Mouse (Mus musculus): ENCODE data around the gene Cacna1a. TPM values are rescaled to one million over a fixed set of nuclear protein-coding genes. Genes with fewer than 3 reads are reported as not detected.

Cacna1a gene
- polyA plus RNA-seq, 1 experiment from 2014 or later: 6.6 TPM

DNA sequence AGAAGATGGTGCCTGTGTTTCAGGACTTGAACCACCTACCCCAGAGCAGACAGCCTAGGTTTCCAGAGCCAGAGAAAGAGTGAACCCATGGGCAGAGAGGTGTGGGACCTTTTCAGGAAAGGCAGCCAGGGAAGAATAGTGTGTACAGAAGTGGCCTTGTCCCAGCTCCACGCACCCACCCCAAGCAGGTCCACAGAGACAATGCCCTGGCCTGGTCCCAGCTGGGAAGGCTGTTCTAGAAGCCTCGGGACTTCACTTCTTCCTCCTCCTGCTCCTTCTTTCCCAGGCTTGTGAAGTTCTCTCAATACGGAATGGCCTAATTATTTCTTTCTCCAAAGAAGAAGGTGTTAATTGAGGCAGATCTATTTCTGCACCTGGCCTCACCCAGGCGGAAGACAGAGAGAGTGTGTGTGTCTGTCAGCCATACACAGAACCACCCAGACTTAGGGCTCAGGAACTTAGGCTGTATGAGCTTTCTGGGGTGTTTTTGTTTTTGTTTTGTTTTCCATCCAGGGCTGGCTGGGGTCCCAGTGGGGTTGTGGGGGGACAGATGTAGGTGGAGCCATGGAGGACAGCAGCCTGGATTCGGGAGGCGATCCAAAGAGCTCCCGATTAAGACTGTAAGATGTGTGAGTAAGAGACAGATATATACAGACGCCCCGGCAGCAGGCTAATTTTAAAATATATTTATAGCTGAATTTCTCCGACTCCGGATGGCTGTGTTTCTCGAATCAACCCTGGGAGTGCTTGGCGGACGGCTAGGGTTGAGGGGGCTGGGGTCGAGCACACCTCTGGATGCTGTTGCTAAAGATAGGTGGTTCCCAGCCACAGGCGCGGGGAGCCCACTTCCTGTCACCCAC lies 131.8 kb downstream of the Cacna1a start:
- Histone ChIP-seq H3K4me1 (replicated peaks; ENCODE audit: insufficient read depth, low read length) (no peaks in the 10 kb centered on the region), H3K4me3 (replicated peaks; ENCODE audit: low read depth, low read length) (no peak overlapping the region), H3K36me3 (ENCODE audit: insufficient read depth, low read length) (no peaks in the 10 kb centered on the region), H3K9me3 (replicated peaks; ENCODE audit: low read length) (no peaks in the 10 kb centered on the region), H3K27me3 (ENCODE audit: insufficient read depth, low read length) (no peaks in the 10 kb centered on the region), H3K9ac (ENCODE audit: low read depth, low read length) (no peak overlapping the region), H3K4me2 (ENCODE audit: low read length) (no peak overlapping the region), H3K27ac (no peak overlapping the region)
- ATAC-seq (replicated peaks; ENCODE audit: low FRiP score, low read depth) (no peak), DNase-seq (ENCODE audit: low spot score) (peak; percentile 2)
- 52% methylated on average over 17 of the region's 17 CpGs for WGBS
- TF ChIP-seq CTCF (IDR thresholded peaks at IDR 0.05; ENCODE audit: low read depth): no peak

GRCm38 (mm10) chr8:84520999-84521398 lies 132.8 kb downstream of the Cacna1a start:
- no peak overlapping the region for H3K27ac ChIP-seq
- DNase-seq (ENCODE audit: low spot score) (no peak), ATAC-seq (replicated peaks; ENCODE audit: low FRiP score, low read depth) (no peak)
- WGBS: 61% methylated on average over 2 of the region's 2 CpGs
- no peaks in the 10 kb centered on the region for H3K9me3 ChIP-seq (replicated peaks; ENCODE audit: low read length)
- H3K4me3 ChIP-seq (replicated peaks; ENCODE audit: low read depth, low read length): no peak overlapping the region
- no peak overlapping the region for H3K4me2 ChIP-seq (ENCODE audit: low read length)
- H3K4me1 ChIP-seq (replicated peaks; ENCODE audit: insufficient read depth, low read length): no peaks in the 10 kb centered on the region
- no peak for TF ChIP-seq CTCF (IDR thresholded peaks at IDR 0.05; ENCODE audit: low read depth)
- no peak overlapping the region for H3K9ac ChIP-seq (ENCODE audit: low read depth, low read length)
- no peaks in the 10 kb centered on the region for H3K36me3 ChIP-seq (ENCODE audit: insufficient read depth, low read length)
- no peaks in the 10 kb centered on the region for H3K27me3 ChIP-seq (ENCODE audit: insufficient read depth, low read length)

DNA sequence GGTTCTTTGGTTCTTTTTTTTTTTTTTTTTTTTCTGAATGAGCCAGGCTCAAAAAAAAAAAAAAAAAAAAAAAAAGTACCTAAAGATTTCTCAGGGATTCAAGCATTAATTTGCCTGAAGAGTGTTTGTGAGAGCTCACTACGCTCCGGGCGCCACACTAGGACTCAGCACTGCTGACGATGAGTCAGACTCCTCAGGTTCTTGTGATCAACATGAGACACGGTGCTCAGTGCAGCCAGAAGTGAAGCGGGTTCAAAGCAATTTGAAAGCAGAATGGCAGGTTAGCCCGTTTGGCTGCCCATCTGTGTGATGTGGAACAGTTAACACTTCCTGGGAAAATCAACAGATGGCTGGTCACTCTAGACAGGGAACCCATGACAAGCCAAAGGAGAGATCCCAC lies 139.8 kb downstream of the Cacna1a start:
- H3K4me2 ChIP-seq (ENCODE audit: low read length): no peak overlapping the region
- no peak overlapping the region for H3K9ac ChIP-seq (ENCODE audit: low read depth, low read length)
- no peak for TF ChIP-seq CTCF (IDR thresholded peaks at IDR 0.05; ENCODE audit: low read depth)
- no peak overlapping the region for H3K4me3 ChIP-seq (replicated peaks; ENCODE audit: low read depth, low read length)
- ATAC-seq (replicated peaks; ENCODE audit: low FRiP score, low read depth) (no peak), DNase-seq (ENCODE audit: low spot score) (no peak)
- no peaks in the 10 kb centered on the region for H3K36me3 ChIP-seq (ENCODE audit: insufficient read depth, low read length)
- WGBS: 57% methylated on average over 7 of the region's 7 CpGs
- H3K27me3 ChIP-seq (ENCODE audit: insufficient read depth, low read length): no peaks in the 10 kb centered on the region
- no peak overlapping the region for H3K27ac ChIP-seq
- H3K4me1 ChIP-seq (replicated peaks; ENCODE audit: insufficient read depth, low read length): no peaks in the 10 kb centered on the region
- no peaks in the 10 kb centered on the region for H3K9me3 ChIP-seq (replicated peaks; ENCODE audit: low read length)

GRCm38 (mm10) chr8:84529548-84529947 lies 141.3 kb downstream of the Cacna1a start:
- no peaks in the 10 kb centered on the region for H3K27me3 ChIP-seq (ENCODE audit: insufficient read depth, low read length)
- TF ChIP-seq CTCF (IDR thresholded peaks at IDR 0.05; ENCODE audit: low read depth): no peak
- no peaks in the 10 kb centered on the region for H3K4me1 ChIP-seq (replicated peaks; ENCODE audit: insufficient read depth, low read length)
- H3K36me3 ChIP-seq (ENCODE audit: insufficient read depth, low read length): no peaks in the 10 kb centered on the region
- H3K9ac ChIP-seq (ENCODE audit: low read depth, low read length): no peak overlapping the region
- no peak overlapping the region for H3K4me3 ChIP-seq (replicated peaks; ENCODE audit: low read depth, low read length)
- no peaks in the 10 kb centered on the region for H3K9me3 ChIP-seq (replicated peaks; ENCODE audit: low read length)
- H3K27ac ChIP-seq: no peak overlapping the region
- WGBS: 78% methylated on average over 4 of the region's 4 CpGs
- ATAC-seq (replicated peaks; ENCODE audit: low FRiP score, low read depth) (no peak), DNase-seq (ENCODE audit: low spot score) (no peak)
- H3K4me2 ChIP-seq (ENCODE audit: low read length): no peak overlapping the region

GRCm38 (mm10) chr8:84532725-84533124 lies 144.5 kb downstream of the Cacna1a start:
- Histone ChIP-seq H3K27me3 (ENCODE audit: insufficient read depth, low read length) (no peaks in the 10 kb centered on the region), H3K9me3 (replicated peaks; ENCODE audit: low read length) (no peaks in the 10 kb centered on the region), H3K4me1 (replicated peaks; ENCODE audit: insufficient read depth, low read length) (no peaks in the 10 kb centered on the region), H3K4me3 (replicated peaks; ENCODE audit: low read depth, low read length) (no peak overlapping the region), H3K4me2 (ENCODE audit: low read length) (no peak overlapping the region), H3K36me3 (ENCODE audit: insufficient read depth, low read length) (no peaks in the 10 kb centered on the region), H3K9ac (ENCODE audit: low read depth, low read length) (no peak overlapping the region), H3K27ac (no peak overlapping the region)
- DNase-seq (ENCODE audit: low spot score): no peak
- ATAC-seq (replicated peaks; ENCODE audit: low FRiP score, low read depth): no peak
- TF ChIP-seq CTCF (IDR thresholded peaks at IDR 0.05; ENCODE audit: low read depth): no peak
- WGBS: 92% methylated on average over 1 of the region's 1 CpGs

- no peak overlapping the region for H3K4me2 ChIP-seq (ENCODE audit: low read length)
- ATAC-seq (replicated peaks; ENCODE audit: low FRiP score, low read depth) (no peak), DNase-seq (ENCODE audit: low spot score) (no peak)
- H3K4me1 ChIP-seq (replicated peaks; ENCODE audit: insufficient read depth, low read length): no peaks in the 10 kb centered on the region
- no peaks in the 10 kb centered on the region for H3K9me3 ChIP-seq (replicated peaks; ENCODE audit: low read length)
- no peak for TF ChIP-seq CTCF (IDR thresholded peaks at IDR 0.05; ENCODE audit: low read depth)
- no peaks in the 10 kb centered on the region for H3K36me3 ChIP-seq (ENCODE audit: insufficient read depth, low read length)
- 83% methylated on average over 4 of the region's 4 CpGs for WGBS
- H3K27me3 ChIP-seq (ENCODE audit: insufficient read depth, low read length): no peaks in the 10 kb centered on the region
- no peak overlapping the region for H3K4me3 ChIP-seq (replicated peaks; ENCODE audit: low read depth, low read length)
- H3K27ac ChIP-seq: no peak overlapping the region
- no peak overlapping the region for H3K9ac ChIP-seq (ENCODE audit: low read depth, low read length)
These were observed 145.1 kb downstream of the Cacna1a start for GRCm38 (mm10) chr8:84533341-84533740.
